Mouse (Mus musculus): ENCODE results near the gene Zfyve16.

Gene Zfyve16

GRCm38 (mm10) chr13:92530721-92531211 lies at the start of gene Zfyve16:
TSS of gene Zfyve16 (minus strand) at chr13:92530868.
- peak; percentile 97 for DNase-seq

- no peak for DNase-seq
Observed at GRCm38 (mm10) chr13:92578210-92578609, 47.5 kb upstream of the Zfyve16 start.

GRCm38 (mm10) chr13:92576688-92577087 lies 46.0 kb upstream of the Zfyve16 start:
- no peak for DNase-seq

DNA sequence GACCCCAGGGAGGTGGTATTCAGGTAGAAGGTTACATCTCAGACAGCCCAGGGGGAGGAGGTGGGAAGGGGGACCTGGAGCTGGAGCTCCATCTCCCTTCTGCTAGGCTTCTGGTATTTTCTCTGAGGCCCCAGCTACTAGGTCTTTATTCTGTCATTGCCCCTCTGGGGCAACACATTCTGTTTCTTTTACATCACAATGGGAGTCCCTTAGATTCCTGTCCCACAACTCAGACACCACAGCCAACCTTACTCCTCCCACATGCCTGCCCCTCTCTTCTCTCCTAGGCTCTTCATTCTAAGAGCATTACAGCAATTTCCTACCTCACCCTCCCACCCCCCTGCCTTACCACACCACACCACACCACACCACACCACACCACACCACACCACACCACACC lies 45.4 kb upstream of the Zfyve16 start, which contains the start of gene Spz1:
Gene Spz1, minus strand, starts transcription at position 101 of the 400 bp plus-strand sequence.
- no peak for DNase-seq

DNA sequence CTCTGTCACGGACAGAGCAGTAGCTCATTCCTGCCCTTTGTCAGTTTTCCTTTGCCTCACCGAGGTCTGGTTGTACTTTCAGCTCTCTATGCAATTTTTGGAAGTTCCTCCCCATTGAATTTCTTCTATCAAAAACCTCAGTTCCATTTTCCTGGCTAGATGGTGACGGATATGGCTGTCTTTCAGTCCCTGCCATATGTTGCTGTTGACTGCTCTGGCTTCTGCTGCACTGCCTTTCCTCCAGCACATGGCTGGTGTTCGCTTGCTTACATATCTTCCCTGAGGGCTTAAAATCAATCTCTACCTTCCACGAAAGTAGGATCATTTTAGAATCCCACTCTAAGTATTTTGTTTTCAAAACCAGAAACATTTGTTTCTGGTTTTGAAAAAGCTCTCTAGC lies 28.8 kb upstream of the Zfyve16 start:
- DNase-seq, result no peak

DNA sequence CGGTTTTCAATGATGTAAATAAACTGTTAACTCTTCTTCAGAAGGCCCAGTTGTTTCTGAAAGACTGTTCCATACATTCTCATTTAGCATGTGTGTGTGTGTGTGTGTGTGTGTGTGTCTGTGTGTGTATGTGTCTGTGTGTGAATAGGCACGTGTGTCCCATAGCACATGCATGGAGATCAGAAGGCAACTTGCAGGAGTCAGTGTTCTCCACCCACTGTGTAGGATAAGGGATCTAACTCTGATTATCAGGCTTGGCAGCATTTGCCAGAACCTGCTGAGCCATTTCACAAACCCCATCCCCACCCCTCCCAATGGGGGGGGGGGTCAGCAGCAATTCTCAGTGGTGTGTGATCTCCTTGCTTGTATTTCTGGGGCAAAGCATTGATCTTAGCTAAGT lies 26.6 kb upstream of the Zfyve16 start:
- no peak for DNase-seq

DNA sequence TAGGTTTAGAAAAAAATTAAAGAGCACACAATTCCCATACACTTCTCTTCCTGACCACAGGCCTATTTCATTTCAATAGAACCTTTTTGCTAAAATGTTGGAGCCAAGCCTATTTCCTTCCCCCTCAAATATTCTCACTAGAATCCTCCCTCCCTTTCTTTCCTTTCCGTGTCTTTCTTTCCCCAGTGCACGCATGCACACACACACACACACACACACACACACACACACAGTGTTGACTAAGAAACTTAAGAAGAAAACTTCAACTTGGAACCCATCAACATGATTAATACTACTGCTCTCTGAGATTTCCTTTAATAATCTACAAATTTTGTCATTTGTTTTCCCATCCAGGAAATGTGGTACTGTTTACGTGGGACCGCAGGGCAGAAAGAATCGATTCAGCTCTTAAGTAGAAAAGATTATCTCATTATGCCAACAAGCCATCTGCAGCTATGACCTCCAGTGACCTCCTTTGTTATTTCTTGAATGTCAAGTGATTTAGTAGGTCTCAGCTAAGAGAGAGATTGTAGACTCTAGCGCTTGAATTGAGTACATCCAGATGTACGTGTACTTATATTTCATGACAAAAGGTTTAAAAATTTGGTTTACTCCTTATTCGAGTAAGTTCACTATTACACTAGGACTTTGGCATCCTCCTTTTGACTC lies 25.9 kb upstream of the Zfyve16 start:
- DNase-seq, result no peak

- no peak for DNase-seq
Observed at GRCm38 (mm10) chr13:92547093-92547492, 16.4 kb upstream of the Zfyve16 start.

DNA sequence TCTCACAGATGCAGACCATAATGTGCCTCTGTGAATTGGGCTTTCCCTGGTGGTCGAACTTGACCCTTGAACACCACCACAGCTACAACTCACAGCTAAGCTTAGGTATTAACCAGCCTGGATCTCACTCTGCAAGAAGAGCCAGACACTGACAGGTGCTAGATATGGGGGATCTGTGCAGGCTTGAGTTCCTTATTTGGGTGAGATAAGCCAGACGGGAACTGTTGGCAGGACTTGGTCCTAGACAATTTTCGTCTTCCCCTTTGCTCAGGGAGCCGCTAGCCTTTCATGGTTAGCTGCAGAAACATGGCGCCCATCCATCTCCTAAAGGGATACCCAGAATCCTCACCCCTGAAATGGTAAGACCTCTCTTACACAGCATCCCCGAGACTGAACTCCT lies 10.3 kb upstream of the Zfyve16 start:
- DNase-seq, result no peak

GRCm38 (mm10) chr13:92539126-92539525 lies 8.5 kb upstream of the Zfyve16 start:
- DNase-seq, result no peak

- no peak for DNase-seq
Observed at GRCm38 (mm10) chr13:92533801-92534200, 3.1 kb upstream of the Zfyve16 start.

DNA sequence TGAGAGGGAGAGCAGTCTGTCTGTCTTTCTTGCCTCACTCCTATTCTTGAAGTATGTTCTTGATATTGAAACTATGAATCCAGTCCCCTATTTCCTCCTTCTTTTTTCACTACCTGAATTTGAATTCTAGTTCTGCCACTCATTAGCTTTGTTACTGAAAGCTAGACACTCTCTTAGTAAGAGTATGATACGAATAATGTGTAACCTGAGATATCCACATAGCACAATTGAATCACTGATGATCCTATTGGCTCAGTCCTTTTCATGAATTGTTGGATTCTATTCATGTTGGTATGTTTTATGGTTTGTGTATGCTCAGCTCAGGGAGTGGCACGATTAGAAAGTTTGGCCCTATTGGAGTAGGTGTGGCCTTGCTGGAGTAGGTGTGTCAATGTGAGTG lies 1.5 kb upstream of the Zfyve16 start:
- DNase-seq, result no peak

GRCm38 (mm10) chr13:92531237-92531636 lies 569 bp upstream of the Zfyve16 start:
- no peak for DNase-seq

DNA sequence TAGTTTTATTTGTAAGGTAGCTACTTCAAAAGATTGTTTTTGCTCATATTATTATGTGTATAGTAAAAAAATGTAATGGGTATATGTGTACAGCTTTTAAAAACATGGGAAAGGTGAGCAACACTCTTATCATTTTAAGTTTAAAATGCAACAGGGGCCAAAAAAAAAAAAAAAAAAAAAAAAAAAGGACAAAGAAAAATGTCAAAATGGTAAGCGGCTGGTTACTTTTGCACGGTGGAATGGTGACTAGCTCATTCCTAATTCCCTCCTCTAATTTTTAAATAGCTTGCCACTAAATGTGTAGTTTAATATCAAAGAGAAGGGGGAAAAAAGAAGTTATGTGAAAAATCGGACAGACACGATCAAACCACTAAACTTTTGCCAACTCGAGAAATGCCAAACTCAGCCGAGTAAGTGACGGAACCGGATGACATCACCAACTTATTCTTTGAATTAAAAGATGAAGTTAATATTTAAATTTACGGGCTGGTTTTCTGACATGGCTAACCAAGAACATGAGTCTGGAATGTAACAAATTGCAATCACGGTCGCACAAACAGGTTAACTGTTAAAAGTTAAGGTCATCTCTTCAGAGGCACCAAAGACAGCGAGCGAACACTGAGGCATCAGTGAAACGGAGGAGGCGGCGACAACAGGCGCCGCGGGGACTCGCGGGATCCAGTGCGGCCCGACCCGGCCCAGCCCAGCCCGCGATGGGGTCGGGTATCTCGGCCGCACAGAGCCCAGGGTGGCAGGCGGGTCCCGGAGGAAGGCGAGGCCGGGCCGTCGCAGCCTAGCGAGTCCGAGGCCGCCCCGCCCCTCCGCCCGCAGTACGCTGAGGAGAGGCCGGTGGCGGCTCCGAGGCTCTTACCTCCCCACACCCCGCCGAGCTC lies 594 bp downstream of the Zfyve16 start:
- DNase-seq, result no peak

- no peak for DNase-seq
Observed at GRCm38 (mm10) chr13:92523178-92523813, 7.4 kb downstream of the Zfyve16 start.

DNA sequence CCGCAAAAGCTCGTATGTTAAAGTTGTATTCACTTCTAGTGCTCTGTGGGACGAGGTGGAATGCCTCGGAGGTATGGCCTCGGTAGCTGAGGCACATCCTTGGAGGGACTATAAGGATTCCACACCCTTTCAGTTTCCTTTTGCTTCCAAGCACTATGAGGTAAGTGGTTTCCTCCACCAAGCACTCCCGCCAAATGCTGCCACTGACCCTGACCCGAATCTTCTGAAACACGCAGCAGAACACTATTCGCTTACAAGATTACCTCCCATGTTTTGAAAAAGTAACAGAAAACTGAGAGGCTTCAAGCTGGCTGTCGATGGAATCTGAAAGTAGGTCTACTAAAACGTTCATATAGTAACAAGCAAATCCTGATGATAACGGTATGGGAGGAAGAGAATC lies 25.8 kb downstream of the Zfyve16 start:
- DNase-seq, result no peak

DNA sequence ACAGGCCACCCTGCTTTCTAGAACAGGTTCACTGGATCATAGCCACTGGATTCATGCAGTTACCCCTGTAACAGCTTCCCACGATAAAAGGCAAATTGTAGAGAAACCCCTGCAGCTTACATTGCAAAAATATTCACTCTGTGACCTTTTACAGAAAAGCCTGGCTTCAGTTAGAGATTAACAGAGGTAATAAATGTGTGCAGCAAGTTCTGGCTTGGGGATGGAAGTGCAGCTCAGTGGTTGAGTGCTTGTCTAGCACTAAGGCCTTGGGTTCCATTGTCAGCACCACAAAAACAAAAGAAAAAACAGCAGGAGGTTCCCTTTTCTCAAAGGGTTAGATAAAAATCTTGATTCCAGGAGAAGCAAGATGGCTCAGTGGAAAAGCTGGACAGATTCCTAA lies 38.7 kb downstream of the Zfyve16 start:
- peak; percentile 34 for DNase-seq

- DNase-seq, result no peak
Observed at GRCm38 (mm10) chr13:92490817-92491216, 39.9 kb downstream of the Zfyve16 start.

GRCm38 (mm10) chr13:92483852-92484463 lies 46.7 kb downstream of the Zfyve16 start, which contains the start of gene Fam151b:
TSS of gene Fam151b (minus strand) at chr13:92484015.
- DNase-seq, result peak; percentile 97

DNA sequence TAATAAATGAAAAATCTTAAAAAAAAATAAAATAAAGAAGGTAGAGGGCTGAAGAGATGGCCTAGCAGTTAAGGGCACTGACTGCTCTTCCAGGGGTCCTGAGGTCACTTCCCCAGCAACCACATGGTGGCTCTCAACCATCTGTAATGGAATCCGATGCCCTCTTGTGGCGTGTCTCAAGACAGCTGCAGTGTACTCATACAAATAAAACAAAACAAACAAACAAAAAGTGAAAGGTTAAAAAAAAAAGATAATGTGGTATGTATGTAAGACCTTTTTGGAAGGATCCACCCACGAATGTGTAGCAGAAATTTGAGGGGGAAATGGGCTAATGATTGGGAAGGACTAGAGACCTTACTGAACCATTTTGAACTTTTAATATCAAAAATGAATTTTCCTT lies 47.3 kb downstream of the Zfyve16 start:
- peak; percentile 75 for DNase-seq

GRCm38 (mm10) chr13:92470151-92470550 lies 60.5 kb downstream of the Zfyve16 start:
- peak; percentile 38 for DNase-seq

DNA sequence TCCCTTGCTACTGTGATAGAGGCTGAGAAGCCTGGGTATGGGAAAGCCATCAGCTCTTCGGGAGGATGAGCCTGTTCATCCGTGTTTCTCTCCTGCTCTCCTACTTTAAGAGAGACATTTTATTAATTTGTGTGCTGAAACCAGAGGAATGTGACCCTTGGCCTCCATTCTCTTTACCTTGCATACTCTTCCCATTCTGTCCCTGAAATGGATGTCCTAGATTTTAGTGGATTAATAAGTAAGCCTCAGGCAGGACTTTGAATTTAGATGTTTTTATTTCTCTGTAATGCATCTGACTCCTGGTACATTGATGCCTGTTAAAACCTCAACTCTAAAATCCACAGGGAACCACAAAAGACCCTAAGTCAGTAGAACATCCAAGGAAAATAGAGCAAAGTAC lies 61.3 kb downstream of the Zfyve16 start:
- peak; percentile 76 for DNase-seq

GRCm38 (mm10) chr13:92467891-92468290 lies 62.8 kb downstream of the Zfyve16 start:
- DNase-seq, result no peak

Data from kidney, adult 9 months (tissue).